Mouse (Mus musculus) right cerebral cortex, postnatal 36 days (tissue): ENCODE measurements around the gene Galr3.
"Not testable (repeated sequence)": the region's sequence is repeated elsewhere in the genome, so short reads cannot be mapped to it uniquely, and the experiment has no call there.

Source experiments
- DNase-seq, 2 experiments: peaks; one replicate each; pipeline ENCODE4 v3.0.0; 2022; ENCODE audit warnings: low spot score in 2 of 2, mixed read lengths in 1 of 2

Galr3 gene

GRCm38 (mm10) chr15:79026511-79027290 is 15.0 kb upstream of the Galr3 start:
- no peak for DNase-seq

DNA sequence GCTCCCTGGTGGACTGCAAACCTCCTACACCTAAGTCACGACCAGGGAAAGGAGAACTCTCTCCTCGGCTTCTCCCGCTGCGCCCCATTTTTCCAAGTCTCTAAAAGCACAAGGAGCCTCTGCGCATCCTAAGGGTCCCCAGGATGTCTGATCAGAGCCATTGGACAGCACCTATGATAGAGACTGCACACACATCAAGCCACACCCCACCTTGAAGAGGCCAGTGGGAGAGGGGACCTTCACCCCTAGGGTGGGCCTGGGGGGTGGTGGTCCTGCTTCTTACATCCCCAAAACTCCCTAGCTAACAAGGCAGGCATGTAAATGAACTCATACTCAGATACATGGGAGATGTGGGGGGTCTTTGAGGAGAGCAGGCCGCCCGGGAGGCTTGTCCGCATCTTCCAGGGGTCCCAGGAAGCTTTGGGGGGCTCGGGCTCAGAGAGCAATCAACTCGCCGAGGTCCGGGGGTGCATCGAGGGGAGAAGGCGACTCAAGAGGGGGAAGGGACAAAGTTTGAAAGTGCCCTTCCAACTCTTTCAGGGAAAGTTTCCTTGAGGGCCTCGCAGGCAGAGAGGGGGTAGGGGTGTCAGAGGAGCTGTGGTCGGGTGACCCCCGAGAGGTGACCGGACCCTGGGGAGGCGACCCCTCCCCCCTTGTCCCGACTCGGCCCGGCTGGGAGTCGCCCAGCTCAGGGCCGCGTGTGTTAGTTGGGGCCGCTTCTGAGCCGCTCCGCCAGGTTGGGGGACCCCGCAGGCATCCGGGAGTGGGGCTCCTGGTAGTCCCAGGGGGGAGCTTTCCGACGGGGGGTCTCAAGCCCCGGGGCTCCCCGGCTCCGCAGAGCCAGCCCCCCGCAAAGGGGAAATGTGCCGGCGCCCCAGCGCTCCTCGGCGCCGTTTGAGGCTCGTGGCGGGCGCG is 14.1 kb upstream of the Galr3 start:
- DNase-seq, result no peak

- peak; percentile 87 to 90 for DNase-seq
These were observed 13.4 kb upstream of the Galr3 start, which contains the start of gene H1f0 for GRCm38 (mm10) chr15:79028237-79028738. H1f0 (plus strand) TSS chr15:79028450.

DNA sequence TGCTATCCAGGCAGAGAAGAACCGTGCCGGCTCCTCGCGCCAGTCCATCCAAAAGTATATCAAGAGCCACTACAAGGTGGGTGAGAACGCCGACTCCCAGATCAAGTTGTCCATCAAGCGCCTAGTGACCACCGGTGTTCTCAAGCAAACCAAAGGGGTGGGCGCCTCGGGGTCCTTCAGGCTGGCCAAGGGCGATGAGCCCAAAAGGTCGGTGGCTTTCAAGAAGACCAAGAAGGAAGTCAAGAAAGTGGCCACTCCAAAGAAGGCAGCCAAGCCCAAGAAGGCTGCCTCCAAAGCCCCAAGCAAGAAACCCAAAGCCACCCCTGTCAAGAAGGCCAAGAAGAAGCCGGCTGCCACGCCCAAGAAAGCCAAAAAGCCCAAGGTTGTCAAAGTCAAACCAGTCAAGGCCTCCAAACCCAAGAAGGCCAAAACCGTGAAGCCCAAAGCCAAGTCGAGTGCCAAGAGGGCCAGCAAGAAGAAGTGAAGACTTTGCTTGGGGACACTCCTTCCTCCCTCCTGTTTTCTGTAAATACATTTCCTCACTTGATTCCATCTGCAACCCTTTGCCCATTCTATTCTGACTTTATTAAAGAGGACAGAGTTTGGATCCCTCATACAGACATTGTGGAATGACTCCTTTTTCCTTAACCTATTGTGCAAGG is 12.7 kb upstream of the Galr3 start:
- no peak for DNase-seq

DNA sequence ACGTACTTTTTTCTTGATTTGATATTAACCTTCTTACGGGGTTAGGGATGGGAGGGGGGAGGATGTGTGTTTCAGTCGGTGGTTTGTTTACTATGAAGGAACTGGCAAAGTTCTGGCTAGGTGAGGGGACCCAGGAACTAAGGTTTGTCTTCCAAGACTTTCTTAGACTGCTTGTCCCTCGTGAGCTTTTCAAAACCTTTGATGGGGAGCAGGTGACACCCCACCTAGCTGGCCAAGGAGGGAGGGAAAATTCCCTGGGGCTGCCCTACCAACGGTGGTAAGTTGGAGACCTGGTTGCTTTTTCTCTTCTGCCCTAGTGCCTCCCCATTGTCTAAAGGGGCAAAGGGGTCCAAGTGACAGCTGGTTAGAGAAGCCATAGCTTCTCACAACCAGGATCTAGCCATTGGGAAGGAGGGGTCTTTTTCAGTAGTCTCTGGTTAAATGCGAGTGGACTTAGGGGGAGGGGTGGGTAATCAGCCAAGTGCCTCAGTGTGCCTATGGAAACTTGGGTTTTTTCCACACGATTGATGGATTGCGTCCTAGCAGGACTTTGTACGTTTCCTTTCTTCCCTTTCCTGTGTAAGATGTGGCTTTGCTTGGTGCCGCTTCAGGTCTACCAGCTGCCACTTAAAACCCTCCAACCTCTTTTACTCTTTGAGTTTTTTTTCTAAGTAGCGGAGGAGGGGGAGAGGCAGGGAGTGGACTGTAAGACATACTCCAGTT is 12.0 kb upstream of the Galr3 start:
- no peak for DNase-seq

- DNase-seq, result peak; percentile 88 to 89
These were observed 10.9 kb upstream of the Galr3 start for GRCm38 (mm10) chr15:79030551-79031435.

DNA sequence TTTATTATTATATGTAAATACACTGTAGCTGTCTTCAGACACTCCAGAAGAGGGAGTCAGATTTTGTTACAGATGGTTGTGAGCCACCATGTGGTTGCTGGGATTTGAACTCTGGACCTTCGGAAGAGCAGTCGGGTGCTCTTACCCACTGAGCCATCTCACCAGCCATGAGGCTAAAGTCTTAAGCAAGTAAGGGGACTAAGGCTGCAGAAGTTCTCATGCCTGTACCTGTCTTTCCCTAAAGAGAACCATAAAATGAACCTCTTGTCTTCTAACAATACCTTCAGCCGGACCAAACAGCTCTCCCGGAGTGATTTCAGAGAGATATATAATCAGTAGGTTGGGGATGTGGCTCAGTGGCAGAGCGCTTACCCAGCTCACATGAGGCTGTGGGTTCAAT is 9.8 kb upstream of the Galr3 start:
- not testable (repeated sequence) for DNase-seq

- peak in 1 of 2 experiments; percentile 62 for DNase-seq
These were observed 3.8 kb upstream of the Galr3 start for GRCm38 (mm10) chr15:79037913-79038328.

GRCm38 (mm10) chr15:79038331-79038730 is 3.4 kb upstream of the Galr3 start:
- DNase-seq, result no peak

DNA sequence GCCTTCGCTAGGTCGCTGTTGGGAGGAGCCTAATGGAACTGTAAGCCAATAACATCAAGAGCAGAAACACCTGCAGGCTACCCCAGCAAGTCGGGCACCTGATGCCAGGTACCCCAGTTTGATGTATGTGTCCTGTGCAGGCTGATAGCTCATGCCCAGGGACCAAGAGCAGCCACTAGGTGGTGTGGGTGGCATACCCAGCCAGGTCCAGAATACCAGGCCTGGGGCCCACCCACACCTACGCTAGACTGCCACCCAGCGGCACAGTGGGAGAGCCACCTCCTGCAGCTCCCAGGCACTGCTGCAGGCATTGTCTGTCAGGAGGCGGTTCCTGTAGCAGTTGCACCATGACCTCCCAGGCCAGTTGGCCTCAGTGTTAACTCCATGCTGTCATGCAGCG is 2.8 kb upstream of the Galr3 start:
- DNase-seq, result peak in 1 of 2 experiments; percentile 34

DNA sequence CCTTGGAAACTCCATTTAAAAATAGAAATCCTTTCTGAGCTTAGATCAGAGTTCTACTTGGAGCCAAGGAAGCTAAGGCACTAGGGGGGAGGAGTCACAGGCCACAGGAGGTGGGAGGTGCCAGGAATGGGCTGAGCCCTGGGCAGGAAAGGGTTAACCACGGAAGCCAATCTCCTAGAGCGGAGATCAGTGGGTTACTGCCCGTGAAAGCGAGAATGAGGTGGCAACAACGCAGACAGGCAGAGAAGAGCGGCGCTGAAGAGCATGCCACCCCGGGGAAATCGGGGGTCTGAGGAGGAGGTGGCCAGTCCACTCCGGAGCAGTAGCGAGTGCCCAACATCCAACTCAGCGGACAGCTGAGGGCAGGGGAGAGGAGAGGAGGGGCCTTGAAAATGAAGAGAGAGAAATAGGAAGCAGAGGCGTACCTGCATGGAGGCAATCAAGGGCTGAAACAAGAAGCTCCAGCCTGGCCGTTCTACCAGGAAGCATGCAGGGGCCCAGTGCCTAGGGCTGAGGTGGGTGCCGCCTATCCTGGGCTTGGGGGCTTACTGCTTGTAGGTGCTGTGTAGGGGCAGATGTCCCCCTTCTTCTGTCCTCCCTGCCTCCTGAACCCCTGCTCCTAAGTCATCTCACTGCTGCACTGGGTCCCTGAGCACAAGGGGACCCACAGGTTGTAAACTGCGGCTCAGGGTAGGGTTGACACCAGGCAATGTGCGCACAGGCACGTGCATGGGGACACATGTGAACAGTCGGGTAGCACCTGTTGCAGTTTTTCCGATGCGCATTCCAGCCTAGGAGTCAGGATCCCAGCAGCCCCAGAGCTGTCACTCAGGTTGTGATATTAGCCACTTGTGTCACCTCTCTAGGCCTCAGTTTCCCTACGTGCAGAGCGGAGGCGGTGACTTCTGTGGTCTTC is 926 bp upstream of the Galr3 start:
- DNase-seq, result no peak

DNA sequence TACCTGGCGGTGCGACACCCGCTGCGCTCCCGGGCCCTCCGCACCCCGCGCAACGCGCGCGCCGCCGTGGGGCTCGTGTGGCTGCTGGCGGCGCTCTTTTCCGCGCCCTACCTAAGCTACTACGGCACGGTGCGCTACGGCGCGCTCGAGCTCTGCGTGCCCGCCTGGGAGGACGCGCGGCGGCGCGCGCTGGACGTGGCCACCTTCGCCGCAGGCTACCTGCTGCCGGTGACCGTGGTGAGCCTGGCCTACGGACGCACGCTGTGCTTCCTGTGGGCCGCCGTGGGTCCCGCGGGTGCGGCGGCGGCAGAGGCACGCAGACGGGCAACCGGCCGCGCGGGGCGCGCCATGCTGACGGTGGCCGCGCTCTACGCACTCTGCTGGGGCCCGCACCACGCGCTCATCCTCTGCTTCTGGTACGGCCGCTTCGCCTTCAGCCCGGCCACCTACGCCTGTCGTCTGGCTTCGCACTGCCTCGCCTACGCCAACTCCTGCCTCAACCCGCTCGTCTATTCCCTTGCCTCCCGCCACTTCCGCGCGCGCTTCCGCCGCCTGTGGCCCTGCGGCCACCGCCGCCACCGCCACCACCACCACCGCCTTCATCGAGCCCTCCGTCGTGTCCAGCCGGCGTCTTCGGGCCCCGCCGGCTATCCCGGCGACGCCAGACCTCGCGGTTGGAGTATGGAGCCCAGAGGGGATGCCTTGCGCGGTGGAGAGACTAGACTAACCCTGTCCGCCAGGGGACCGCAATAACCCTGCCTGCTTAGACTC is 1.2 kb downstream of the Galr3 start:
- DNase-seq, result peak; percentile 44 to 67

GRCm38 (mm10) chr15:79044837-79045236 is 3.2 kb downstream of the Galr3 start:
- DNase-seq, result no peak

GRCm38 (mm10) chr15:79048186-79048585 is 6.5 kb downstream of the Galr3 start:
- DNase-seq, result no peak

DNA sequence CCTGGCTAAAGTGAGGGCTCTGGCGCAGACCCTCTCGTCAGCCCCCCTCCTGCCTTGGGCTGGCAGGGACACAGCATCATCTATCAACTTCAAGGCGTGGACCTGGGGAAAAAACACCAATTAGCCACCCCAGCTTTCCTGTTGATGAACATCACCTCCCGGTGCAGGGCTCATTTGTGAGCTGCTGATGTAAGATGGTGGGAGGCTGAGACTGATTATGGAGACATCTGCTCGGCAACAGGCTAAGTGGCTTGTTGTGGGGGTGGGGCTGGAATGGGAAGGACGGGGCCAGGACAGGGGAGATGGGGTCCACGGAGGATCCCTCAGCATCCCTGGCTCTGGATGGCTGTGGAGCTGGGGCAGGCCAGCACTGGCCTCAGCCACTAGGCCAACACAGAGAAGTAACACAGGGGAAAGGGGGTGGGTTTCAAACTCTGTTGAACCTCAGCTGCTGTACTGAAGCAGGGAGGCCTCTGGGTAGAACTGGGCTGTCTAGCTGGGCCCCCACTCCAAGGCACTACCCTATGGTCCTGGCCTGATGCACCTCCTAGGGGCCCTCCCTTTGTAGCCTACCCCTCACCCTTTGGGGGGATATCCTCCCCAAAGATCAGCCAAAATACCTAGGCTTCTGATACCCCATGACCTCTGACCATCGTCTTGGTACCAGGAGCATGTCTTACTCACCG is 8.6 kb downstream of the Galr3 start:
- DNase-seq, result no peak

DNA sequence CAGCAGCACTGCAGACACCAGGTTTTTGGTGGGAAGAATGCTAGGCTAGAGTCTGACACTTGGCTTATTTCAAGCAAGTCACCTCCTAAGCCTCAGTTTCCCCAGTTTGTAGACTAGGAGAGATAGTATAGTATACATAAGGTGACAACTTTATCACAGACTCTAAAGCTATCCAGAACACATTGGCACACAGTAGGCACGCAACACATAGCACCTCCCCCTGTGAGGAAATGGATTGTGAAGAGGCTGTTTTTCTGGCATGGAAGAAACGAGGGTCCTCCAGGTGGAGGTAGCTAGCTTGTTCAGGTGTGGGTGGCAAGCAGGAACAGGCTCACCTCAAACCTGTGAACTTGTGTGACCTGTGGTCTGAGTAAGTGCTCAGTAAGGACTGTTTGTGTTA is 9.3 kb downstream of the Galr3 start:
- no peak for DNase-seq

GRCm38 (mm10) chr15:79051461-79052360 is 10.0 kb downstream of the Galr3 start:
- no peak for DNase-seq
